ENCODE assay signal across 10 mouse cellular contexts in genomic region chr1:91732461-91732861, GRCm38 (mm10).
DNase-seq lines count a peak whose midpoint lies in the region; ATAC-seq and TF ChIP-seq lines count a peak whose summit lies in the region.
"Had no signal": no experiment of that assay in that cellular context is flagged by ENCODE, and none has a peak within 500 bp of the region (broad histone marks: within the 10 kb centered on the region; RNA-seq: fewer than 3 reads in every experiment).

No protein-coding gene starts in this region.

- H3K4me2 ChIP-seq in midbrain, embryonic 13.5 days (replicated peaks): peak overlapping the region; percentile 13; the same call in 1 of the 2 replicates
- H3K4me2 ChIP-seq in forebrain, postnatal 0 days (ENCODE audit: low read depth): peak overlapping the region; percentile 26; the same call in 1 of the 2 replicates
- H3K4me2 ChIP-seq: limb, embryonic 15.5 days had no signal

- no peak overlapping the region for H3K9ac ChIP-seq in midbrain, embryonic 13.5 days (replicated peaks)
- H3K9ac ChIP-seq in forebrain, postnatal 0 days: no peak overlapping the region
- H3K9ac ChIP-seq: limb, embryonic 15.5 days had no signal

- no peak overlapping the region for H3K27ac ChIP-seq in cerebellum, adult 2 months (ENCODE audit: insufficient read depth, low read length)
- no peak overlapping the region for H3K27ac ChIP-seq in midbrain, embryonic 13.5 days
- no peak overlapping the region for H3K27ac ChIP-seq in midbrain, embryonic 10.5 days (replicated peaks)
- H3K27ac ChIP-seq in forebrain, postnatal 0 days (ENCODE audit: low read depth, low read length): no peak overlapping the region
- H3K27ac ChIP-seq: gastrocnemius, adult 2 months; limb, embryonic 15.5 days had no signal

- no peak for ATAC-seq in midbrain, embryonic 13.5 days
- ATAC-seq in forebrain, postnatal 0 days: peak; percentile 74

- no peaks in the 10 kb centered on the region for H3K9me3 ChIP-seq in midbrain, embryonic 13.5 days
- no peaks in the 10 kb centered on the region for H3K9me3 ChIP-seq in midbrain, embryonic 10.5 days (replicated peaks)
- H3K9me3 ChIP-seq in forebrain, postnatal 0 days (ENCODE audit: low read length): no peaks in the 10 kb centered on the region
- H3K9me3 ChIP-seq: limb, embryonic 15.5 days had no signal

- no peak for TF ChIP-seq CTCF in cerebellum, adult 2 months (IDR thresholded peaks at IDR 0.05; ENCODE audit: borderline replicate concordance, insufficient read depth, low read depth, low read length)
- TF ChIP-seq CTCF in forebrain, postnatal 0 days (IDR thresholded peaks at IDR 0.05; ENCODE audit: low read depth): no peak

- H3K4me1 ChIP-seq in cerebellum, adult 2 months (ENCODE audit: control insufficient read depth, insufficient read depth, low read length): no peaks in the 10 kb centered on the region
- peaks cover 6% of the 10 kb centered on the region; the same call in 1 of the 2 replicates for H3K4me1 ChIP-seq in midbrain, embryonic 13.5 days (replicated peaks)
- no peaks in the 10 kb centered on the region for H3K4me1 ChIP-seq in midbrain, embryonic 10.5 days
- no peaks in the 10 kb centered on the region; the same call in 1 of the 2 replicates for H3K4me1 ChIP-seq in forebrain, postnatal 0 days (ENCODE audit: insufficient read depth)

- H3K27me3 ChIP-seq in cerebellum, adult 2 months (ENCODE audit: control insufficient read depth, insufficient read depth, low read length): no peaks in the 10 kb centered on the region
- peaks cover 28% of the 10 kb centered on the region for H3K27me3 ChIP-seq in midbrain, embryonic 13.5 days
- no peaks in the 10 kb centered on the region for H3K27me3 ChIP-seq in midbrain, embryonic 10.5 days (ENCODE audit: low read depth, poor library complexity, severe bottlenecking)
- no peaks in the 10 kb centered on the region for H3K27me3 ChIP-seq in forebrain, postnatal 0 days (ENCODE audit: insufficient read depth, low read length)
- H3K27me3 ChIP-seq: limb, embryonic 15.5 days had no signal

- no peaks in the 10 kb centered on the region for H3K36me3 ChIP-seq in midbrain, embryonic 13.5 days
- H3K36me3 ChIP-seq in midbrain, embryonic 10.5 days: no peaks in the 10 kb centered on the region
- no peaks in the 10 kb centered on the region for H3K36me3 ChIP-seq in forebrain, postnatal 0 days (ENCODE audit: insufficient read depth)
- H3K36me3 ChIP-seq: limb, embryonic 15.5 days had no signal

- WGBS in cerebellum, adult 2 months: 14% methylated on average over 12 of the region's 12 CpGs
- WGBS in midbrain, embryonic 13.5 days: 46% methylated on average over 12 of the region's 12 CpGs
- WGBS in midbrain, embryonic 10.5 days: 81% methylated on average over 12 of the region's 12 CpGs
- WGBS in forebrain, postnatal 0 days: 14% methylated on average over 12 of the region's 12 CpGs

- no peak overlapping the region for H3K4me3 ChIP-seq in cerebellum, adult 2 months (replicated peaks; ENCODE audit: insufficient read depth, low read depth, low read length)
- H3K4me3 ChIP-seq in midbrain, embryonic 13.5 days (replicated peaks): no peak overlapping the region
- H3K4me3 ChIP-seq in midbrain, embryonic 10.5 days: no peak overlapping the region
- no peak overlapping the region for H3K4me3 ChIP-seq in forebrain, postnatal 0 days (ENCODE audit: low read depth, low read length)
- H3K4me3 ChIP-seq: gastrocnemius, adult 2 months; limb, embryonic 15.5 days had no signal

- TF ChIP-seq POLR2A in cerebellum, adult 2 months (IDR thresholded peaks at IDR 0.05; ENCODE audit: borderline replicate concordance, insufficient read depth, low read length): no peak

- peak; percentile 49 to 55 for DNase-seq in cerebellum, postnatal 14 days
- DNase-seq in cerebellum, adult 2 months: no peak
- no peak for DNase-seq in midbrain, embryonic 10.5 days (ENCODE audit: low spot score)
- peak; percentile 69 for DNase-seq in forebrain, postnatal 0 days
- peak; percentile 7 for DNase-seq in lung, postnatal 25 days (ENCODE audit: low spot score)
- DNase-seq in gastrocnemius, adult 18-20 months (ENCODE audit: low spot score): no peak
- no peak for DNase-seq in kidney, adult 8-10 months
- DNase-seq: gastrocnemius, adult 2 months had no signal

Comparison
In these comparisons a context has a peak if more than half of its experiments do, and no peak if none do; other contexts are left out.
1. DNase-seq: peak in cerebellum, postnatal 14 days (2 of 2), forebrain, postnatal 0 days (single experiment) and lung, postnatal 25 days (single experiment); none in cerebellum, adult 2 months (0 of 2), midbrain, embryonic 10.5 days (single experiment), gastrocnemius, adult 18-20 months (single experiment) and kidney, adult 8-10 months (0 of 2).